Mouse (Mus musculus) urinary bladder, adult 2 months (tissue): ENCODE data around the gene Auts2. TPM values are rescaled to one million over a fixed set of nuclear protein-coding genes. Genes with fewer than 3 reads are reported as not detected.

Experiments used
- DNase-seq: peaks from one replicate; pipeline ENCODE4 v3.0.0; 2022; ENCODE audit warnings: low spot score
- polyA plus RNA-seq: library from polyadenylated mRNA; depleted of rRNA; stranded (reverse); fragments of >200 nt; gene quantifications from 2 replicates; pipeline ENCODE4 v1.2.3, GENCODE M21; 2012

Auts2 gene
- polyA plus RNA-seq, 1 experiment, result 15.1 TPM

- no peak for DNase-seq
Observed at GRCm38 (mm10) chr5:131459951-131460350, 1083.2 kb downstream of the Auts2 start.

- DNase-seq, result no peak
Observed at GRCm38 (mm10) chr5:131459549-131459948, 1083.6 kb downstream of the Auts2 start.

GRCm38 (mm10) chr5:131458700-131459099 is 1084.4 kb downstream of the Auts2 start:
- DNase-seq, result no peak

GRCm38 (mm10) chr5:131457999-131458398 is 1085.1 kb downstream of the Auts2 start:
- DNase-seq, result no peak

- DNase-seq, result no peak
Observed at GRCm38 (mm10) chr5:131449181-131449868, 1093.8 kb downstream of the Auts2 start.

GRCm38 (mm10) chr5:131435239-131435876 is 1107.8 kb downstream of the Auts2 start:
- DNase-seq, result no peak

GRCm38 (mm10) chr5:131433291-131433690 is 1109.9 kb downstream of the Auts2 start:
- no peak for DNase-seq

GRCm38 (mm10) chr5:131431896-131432295 is 1111.2 kb downstream of the Auts2 start:
- no peak for DNase-seq

GRCm38 (mm10) chr5:131430109-131430508 is 1113.0 kb downstream of the Auts2 start:
- DNase-seq, result no peak

- DNase-seq, result no peak
Observed at GRCm38 (mm10) chr5:131429563-131429962, 1113.6 kb downstream of the Auts2 start.

- peak; percentile 52 for DNase-seq
Observed at GRCm38 (mm10) chr5:131427734-131428413, 1115.3 kb downstream of the Auts2 start.

GRCm38 (mm10) chr5:131422737-131423136 is 1120.4 kb downstream of the Auts2 start:
- no peak for DNase-seq

GRCm38 (mm10) chr5:131420406-131420805 is 1122.7 kb downstream of the Auts2 start:
- DNase-seq, result no peak

- DNase-seq, result no peak
Observed at GRCm38 (mm10) chr5:131415902-131416545, 1127.1 kb downstream of the Auts2 start.

- no peak for DNase-seq
Observed at GRCm38 (mm10) chr5:131398250-131398649, 1144.9 kb downstream of the Auts2 start.

GRCm38 (mm10) chr5:131395756-131396155 is 1147.4 kb downstream of the Auts2 start:
- DNase-seq, result no peak
